Mouse (Mus musculus) E14TG2a.4 (cell line): ENCODE measurements around the gene Fam229b.

Experiments used
- CTCF ChIP-seq: conservative IDR thresholded peaks from 2 replicates; pipeline ENCODE4 v1.5.1; 2014; ENCODE audit warnings: low read length
- NANOG ChIP-seq: IDR thresholded peaks from 2 replicates; pipeline ENCODE4 v1.6.1; 2014; ENCODE audit warnings: borderline replicate concordance, low read length, mixed read lengths
- POU5F1 ChIP-seq: IDR thresholded peaks from 2 replicates; pipeline ENCODE4 v1.6.1; 2014; ENCODE audit warnings: low read length, borderline replicate concordance

DNA sequence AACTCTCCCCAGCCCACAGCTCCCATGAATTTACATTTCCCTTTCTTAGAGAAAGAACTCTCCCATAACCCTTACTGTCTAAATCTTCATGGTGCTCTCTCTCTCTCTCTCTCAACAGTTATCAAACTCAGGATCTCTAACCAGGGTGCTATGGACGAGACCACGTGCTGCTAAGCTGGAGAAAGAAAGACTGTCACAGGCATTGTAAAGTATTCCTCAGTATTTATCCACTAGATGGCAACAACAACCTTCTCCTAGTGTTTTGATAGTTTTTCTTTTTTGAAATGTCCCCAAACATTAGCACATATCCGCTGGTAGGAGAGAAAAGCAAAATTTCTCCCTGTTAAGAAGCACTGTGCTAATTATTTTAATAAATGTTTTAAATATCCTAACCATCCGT is 12.3 kb downstream of the Fam229b start:
- TF ChIP-seq CTCF = no peak; the same call in 1 of the 2 replicates
- no peak for TF ChIP-seq NANOG
- no peak for TF ChIP-seq POU5F1
